Mouse (Mus musculus) Patski (cell line): Measurements from ENCODE around the gene Mecom. TPM values are rescaled to one million over a fixed set of nuclear protein-coding genes. Genes with fewer than 3 reads are reported as not detected.

Source experiments
- ATAC-seq: fragments of 100-300 bp; one replicate; pipeline ENCODE4 v1.8.0; 2021
- CTCF ChIA-PET: fragments of 350-600 bp; sonication (Branson Sonifier 250); formaldehyde crosslinking; loops from one replicate; lab custom pipeline; 2022; ENCODE audit warnings: inconsistent platforms; lab: Charles Lee
- POLR2A ChIA-PET: fragments of 350-600 bp; sonication (Branson Sonifier 250); formaldehyde crosslinking; loops from one replicate; lab custom pipeline; 2022; ENCODE audit warnings: antibody characterized with exemption, inconsistent platforms; lab: Charles Lee
- DNase-seq: peaks from one replicate; pipeline ENCODE4 v3.0.0-alpha.2; 2011; ENCODE audit warnings: low read depth, low spot score
- H3K27me3 ChIP-seq: fragments of 371-371 bp; one replicate; pipeline ENCODE4 v1.5.1; 2021
- CTCF ChIP-seq: fragments of 100-300 bp; IDR thresholded peaks from one replicate; pipeline ENCODE4 v1.5.1; 2021
- in situ Hi-C: fragments of 300-500 bp; cut with MboI; formaldehyde crosslinking; loops from 3 replicates; pipeline ENCODE4 v1.11.1; 2018; ENCODE audit warnings: low pct_unique_long_range_greater_than_20kb, mixed read lengths
- polyA plus RNA-seq: library from polyadenylated mRNA; unstranded; gene quantifications from one replicate; pipeline ENCODE4 v1.2.3, GENCODE M21; 2021

Mecom gene
- polyA plus RNA-seq, 1 experiment from 2014 or later: 18.4 TPM

GRCm38 (mm10) chr3:30080827-30081226 is 467.0 kb downstream of the Mecom start:
- ATAC-seq (no peak), DNase-seq (no peak)
- no peak for TF ChIP-seq CTCF
- ChIA-PET POLR2A (no interaction called here), CTCF (no interaction called here)
- in situ Hi-C loops: no loop called here
- peaks cover 23% of the 10 kb centered on the region for H3K27me3 ChIP-seq

GRCm38 (mm10) chr3:30076522-30076921 is 471.3 kb downstream of the Mecom start:
- ChIA-PET CTCF (interaction anchor here (1.0 to 1.6 kb wide), 2 partner anchors 11 to 62 kb away, joined by 3 to 4 read pairs; no protein-coding TSS in a partner anchor), POLR2A (no interaction called here)
- no peak for ATAC-seq
- H3K27me3 ChIP-seq: peaks cover 18% of the 10 kb centered on the region
- in situ Hi-C loops: no loop called here
- no peak for DNase-seq
- no peak for TF ChIP-seq CTCF

- ATAC-seq (no peak), DNase-seq (no peak)
- no peak for TF ChIP-seq CTCF
- CTCF ChIA-PET: interaction anchor here (1.3 kb wide), 2 partner anchors 17 to 21 kb away, joined by 3 to 4 read pairs; no protein-coding TSS in a partner anchor
- POLR2A ChIA-PET: interaction anchor here (0.6 kb wide), 1 partner anchor 584 kb away, joined by 3 read pairs; no protein-coding TSS in a partner anchor
- in situ Hi-C loops: no loop called here
- H3K27me3 ChIP-seq: peaks cover 56% of the 10 kb centered on the region
Measured at GRCm38 (mm10) chr3:30071271-30071670, 476.5 kb downstream of the Mecom start.

DNA sequence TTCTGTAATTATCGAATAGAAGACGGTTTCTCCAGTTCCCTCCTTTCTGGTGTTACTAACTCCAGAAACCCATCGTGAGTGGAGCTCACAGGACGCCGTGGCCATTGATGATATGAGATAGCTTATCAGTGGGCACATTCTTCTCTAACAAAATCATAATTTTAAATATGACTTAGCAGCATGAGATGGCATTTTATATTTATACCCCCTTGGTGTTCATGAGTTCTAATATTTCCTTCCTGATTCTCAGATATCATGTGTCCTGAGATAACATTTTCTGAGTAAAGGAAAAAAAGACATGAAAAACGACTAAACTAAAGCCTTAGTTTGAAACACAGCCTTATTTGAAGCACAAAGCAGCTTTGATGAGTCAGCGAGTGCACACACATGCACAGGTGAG is 481.3 kb downstream of the Mecom start:
- ATAC-seq (no peak), DNase-seq (no peak)
- no peak for TF ChIP-seq CTCF
- POLR2A ChIA-PET: no interaction called here
- H3K27me3 ChIP-seq: peaks cover 71% of the 10 kb centered on the region
- CTCF ChIA-PET: interaction anchor here (0.9 to 3.1 kb wide), 3 partner anchors 10 to 25 kb away, joined by 3 to 9 read pairs (median 4); no protein-coding TSS in a partner anchor
- in situ Hi-C loops: no loop called here

DNA sequence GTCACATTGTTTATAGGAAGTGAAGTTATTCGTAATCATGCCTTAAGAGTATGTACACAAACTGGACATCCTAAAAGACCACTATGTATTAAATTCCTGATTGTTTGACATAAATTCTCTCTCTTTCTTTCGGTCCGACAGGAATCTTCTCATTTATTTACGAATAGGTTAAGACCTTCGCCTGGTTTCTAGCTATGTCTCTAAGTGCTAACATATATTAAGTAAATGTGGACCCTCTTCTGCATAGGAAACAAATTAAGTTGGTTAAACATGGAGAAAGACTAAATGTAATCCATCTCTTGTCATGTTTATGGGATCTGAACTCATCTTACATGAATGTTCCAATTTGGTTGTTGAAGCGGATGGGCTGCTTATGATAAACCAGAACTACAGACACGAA is 487.8 kb downstream of the Mecom start:
- in situ Hi-C loops: no loop called here
- ChIA-PET POLR2A (no interaction called here), CTCF (interaction anchor here (1.3 kb wide), 1 partner anchor 12 kb away, joined by 3 read pairs; no protein-coding TSS in a partner anchor)
- ATAC-seq: no peak
- DNase-seq: no peak
- H3K27me3 ChIP-seq: peaks cover 42% of the 10 kb centered on the region
- TF ChIP-seq CTCF: no peak

DNA sequence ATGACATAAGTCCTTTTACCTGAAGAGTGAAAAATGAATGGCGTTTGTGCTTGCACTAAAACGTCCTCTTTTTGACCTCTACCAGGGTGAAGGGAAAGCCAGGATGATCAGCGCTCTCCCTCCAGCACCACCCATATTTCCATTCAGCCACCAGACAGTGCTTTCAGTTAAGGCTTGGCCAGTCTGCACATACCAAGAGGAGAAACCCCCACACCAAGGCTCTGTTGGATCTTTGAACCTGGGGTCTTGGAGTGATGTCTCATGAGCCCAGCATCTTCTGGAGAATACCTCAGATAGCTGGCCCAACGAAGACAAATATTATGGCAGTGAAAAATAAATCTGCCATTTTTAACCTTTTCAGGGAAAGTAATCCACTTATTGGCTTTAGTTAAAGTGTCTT is 488.2 kb downstream of the Mecom start:
- in situ Hi-C loops: no loop called here
- ChIA-PET POLR2A (no interaction called here), CTCF (interaction anchor here (1.3 kb wide), 1 partner anchor 13 kb away, joined by 3 read pairs; no protein-coding TSS in a partner anchor)
- DNase-seq: no peak
- no peak for TF ChIP-seq CTCF
- peaks cover 42% of the 10 kb centered on the region for H3K27me3 ChIP-seq
- ATAC-seq: no peak

DNA sequence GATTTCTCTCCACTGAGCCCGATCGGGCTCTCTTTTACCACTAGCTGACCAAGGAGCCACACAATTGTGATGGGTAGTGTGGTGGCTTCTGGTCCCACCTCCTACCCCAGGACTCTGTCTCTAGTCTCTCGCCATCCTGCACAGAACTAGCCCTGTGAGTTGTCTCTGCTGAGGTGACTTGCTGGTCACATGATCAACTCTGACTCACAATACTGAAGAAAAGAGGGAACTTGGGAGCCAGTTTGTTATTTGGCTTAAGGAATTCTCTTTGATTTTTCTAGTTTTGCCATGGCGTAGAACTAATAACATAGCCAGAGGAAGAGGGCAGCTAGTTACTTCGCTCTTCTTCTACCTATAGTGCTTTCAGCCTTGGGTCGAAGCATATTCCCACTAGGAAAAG is 496.5 kb downstream of the Mecom start:
- peaks cover 42% of the 10 kb centered on the region for H3K27me3 ChIP-seq
- POLR2A ChIA-PET: no interaction called here
- in situ Hi-C loops: no loop called here
- ATAC-seq (no peak), DNase-seq (no peak)
- CTCF ChIA-PET: no interaction called here
- TF ChIP-seq CTCF: no peak

DNA sequence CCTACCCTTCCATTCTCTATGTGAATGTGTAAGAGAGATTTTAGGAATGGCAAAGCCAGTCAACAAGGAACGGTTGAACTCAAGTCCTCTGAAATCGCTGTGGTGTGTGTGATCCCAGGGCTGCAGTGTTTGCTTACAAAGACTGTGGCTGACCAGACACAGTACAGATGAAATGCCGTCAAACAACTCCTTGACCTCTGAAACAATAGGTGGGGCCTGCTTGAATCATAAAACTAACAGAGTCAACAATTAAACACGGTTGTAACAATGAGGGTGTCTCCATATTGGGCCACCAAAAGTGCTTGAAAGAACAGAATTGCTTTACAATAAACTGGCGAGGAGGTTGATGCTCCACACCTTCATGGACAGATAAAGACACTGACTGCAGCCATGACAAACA is 497.0 kb downstream of the Mecom start:
- ChIA-PET POLR2A (no interaction called here), CTCF (no interaction called here)
- H3K27me3 ChIP-seq: peaks cover 43% of the 10 kb centered on the region
- DNase-seq (no peak), ATAC-seq (no peak)
- in situ Hi-C loops: no loop called here
- no peak for TF ChIP-seq CTCF

GRCm38 (mm10) chr3:30048792-30049191 is 499.0 kb downstream of the Mecom start:
- ATAC-seq (no peak), DNase-seq (no peak)
- CTCF ChIA-PET: interaction anchor here (1.5 kb wide), 1 partner anchor 8 kb away, joined by 4 read pairs; no protein-coding TSS in a partner anchor
- peaks cover 51% of the 10 kb centered on the region for H3K27me3 ChIP-seq
- no peak for TF ChIP-seq CTCF
- POLR2A ChIA-PET: no interaction called here
- in situ Hi-C loops: no loop called here

DNA sequence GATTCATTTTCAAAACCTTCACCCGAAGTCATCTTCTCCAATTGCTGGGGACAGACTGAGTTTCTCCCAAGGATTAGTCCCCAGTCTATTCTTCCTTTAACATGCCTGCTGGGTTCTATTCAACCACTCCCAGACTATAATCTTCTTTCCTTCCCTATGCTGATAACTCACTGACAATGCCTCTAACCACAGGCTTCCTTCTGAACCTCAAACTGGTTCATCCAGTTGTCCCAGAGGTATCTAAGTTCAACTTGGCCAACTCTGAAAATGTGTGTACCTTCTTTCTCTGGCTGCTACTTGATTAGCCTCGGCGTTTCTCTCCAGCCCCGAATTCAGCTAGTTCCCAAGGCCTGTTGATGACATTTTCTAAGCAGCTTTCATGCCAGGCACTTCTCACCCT is 499.7 kb downstream of the Mecom start:
- POLR2A ChIA-PET: no interaction called here

GRCm38 (mm10) chr3:30043525-30043924 is 504.3 kb downstream of the Mecom start:
- ATAC-seq (no peak), DNase-seq (no peak)
- peaks cover 60% of the 10 kb centered on the region for H3K27me3 ChIP-seq
- in situ Hi-C loops: no loop called here
- no peak for TF ChIP-seq CTCF
- POLR2A ChIA-PET: interaction anchor here (0.6 kb wide), 1 partner anchor 180 kb away, joined by 5 read pairs; no protein-coding TSS in a partner anchor
- CTCF ChIA-PET: no interaction called here

More for the DNA sequence above, 499.7 kb downstream of the Mecom start:
- CTCF ChIA-PET: interaction anchor here (1.5 kb wide), 1 partner anchor 8 kb away, joined by 4 read pairs; no protein-coding TSS in a partner anchor
- ATAC-seq (no peak), DNase-seq (no peak)
- in situ Hi-C loops: no loop called here
- H3K27me3 ChIP-seq: peaks cover 50% of the 10 kb centered on the region
- TF ChIP-seq CTCF: no peak
